Mouse (Mus musculus) heart, postnatal 25 days (tissue): ENCODE data around the gene Mmp20. TPM values are rescaled to one million over a fixed set of nuclear protein-coding genes. Genes with fewer than 3 reads are reported as not detected.

ENCODE experiments used
- DNase-seq: peaks from one replicate; pipeline ENCODE4 v3.0.0; 2022; ENCODE audit warnings: low spot score
- intact Hi-C: fragments of 180-260 bp; cut with DNase I; formaldehyde crosslinking; loops from one replicate; pipeline ENCODE4 v1.15.1; 2025
- total RNA-seq, 2 experiments: library from RNA; stranded (reverse); gene quantifications; 2 replicates each; pipeline ENCODE4 v1.2.3; 2021

Mmp20 gene
- total RNA-seq, 2 experiments from 2014 or later = not detected

GRCm38 (mm10) chr9:7682081-7682618, 54.1 kb downstream of the Mmp20 start:
- DNase-seq = no peak
- intact Hi-C loops = no loop called here

- intact Hi-C loops = no loop called here
- DNase-seq = no peak
These were observed 58.0 kb downstream of the Mmp20 start for GRCm38 (mm10) chr9:7686024-7686423.

- intact Hi-C loops = no loop called here
- DNase-seq = no peak
These were observed 61.8 kb downstream of the Mmp20 start for GRCm38 (mm10) chr9:7689799-7690198.

GRCm38 (mm10) chr9:7691790-7692189, 63.8 kb downstream of the Mmp20 start, which contains the start of gene Mmp7:
Gene Mmp7, plus strand, starts transcription at chr9:7692090.
- DNase-seq = no peak
- intact Hi-C loops = no loop called here

- intact Hi-C loops = no loop called here
- DNase-seq = no peak
These were observed 65.9 kb downstream of the Mmp20 start for GRCm38 (mm10) chr9:7693961-7694360.

GRCm38 (mm10) chr9:7695646-7696045, 67.6 kb downstream of the Mmp20 start:
- no peak for DNase-seq
- intact Hi-C loops = no loop called here

- DNase-seq = no peak
- intact Hi-C loops = no loop called here
These were observed 80.7 kb downstream of the Mmp20 start for GRCm38 (mm10) chr9:7708698-7709097.

GRCm38 (mm10) chr9:7711196-7711595, 83.2 kb downstream of the Mmp20 start:
- intact Hi-C loops = loop anchor here (5.0 to 10.0 kb wide), 3 partner anchors 109 to 496 kb away; no protein-coding TSS in a partner anchor
- no peak for DNase-seq

GRCm38 (mm10) chr9:7714062-7714907, 86.3 kb downstream of the Mmp20 start:
- DNase-seq = no peak
- intact Hi-C loops = loop anchor here (1.0 to 10.0 kb wide), 7 partner anchors 49 to 493 kb away; no protein-coding TSS in a partner anchor

- intact Hi-C loops = loop anchor here (1.0 to 10.0 kb wide), 7 partner anchors 48 to 492 kb away; no protein-coding TSS in a partner anchor
- DNase-seq = no peak
These were observed 86.8 kb downstream of the Mmp20 start for GRCm38 (mm10) chr9:7714908-7715175.

- intact Hi-C loops = no loop called here
- no peak for DNase-seq
These were observed 93.5 kb downstream of the Mmp20 start for GRCm38 (mm10) chr9:7721543-7721942.

Other genes with a start within 250 kb of the Mmp20 start
- not detected for gene Mmp1b, start 240.2 kb upstream of the Mmp20 start, total RNA-seq
- under 1 TPM; 0.31 to 0.64 TPM for gene Mmp3, start 182.4 kb upstream of the Mmp20 start, total RNA-seq
- gene Mmp10, start 125.9 kb upstream of the Mmp20 start, total RNA-seq = not detected
- gene Mmp8, start 69.8 kb upstream of the Mmp20 start, total RNA-seq = not detected
- not detected for gene Mmp27, start 56.8 kb upstream of the Mmp20 start, total RNA-seq
- not detected for gene Mmp7, start 63.9 kb downstream of the Mmp20 start, total RNA-seq
- gene Tmem123, start 135.8 kb downstream of the Mmp20 start, total RNA-seq = 10 to 100 TPM; 39.4 to 43.7 TPM
- gene Birc2, start 208.8 kb downstream of the Mmp20 start, total RNA-seq = 10 to 100 TPM; 23.6 to 24.8 TPM
- gene Birc3, start 245.0 kb downstream of the Mmp20 start, total RNA-seq = 1 to 10 TPM; 8.1 to 9.0 TPM